Mouse (Mus musculus) liver, adult 2 months (tissue): ENCODE measurements around the gene Myh1. TPM values are rescaled to one million over a fixed set of nuclear protein-coding genes. Genes with fewer than 3 reads are reported as not detected.
A peak's percentile ranks its signal among the peaks of the same experiment; 100 is the strongest.

ENCODE experiments used
- DNase-seq: peaks from one replicate; pipeline ENCODE4 v3.0.0-alpha.2; 2011; ENCODE audit warnings: low read depth, low spot score; ENCODE audit errors: extremely low read depth
- H3K27ac ChIP-seq: fragments of 200-500 bp; replicated peaks from 2 replicates; pipeline ENCODE4 v1.5.1; 2012; ENCODE audit warnings: low read depth, mild to moderate bottlenecking, control low read depth, inconsistent platforms, low read length; ENCODE audit not compliant: insufficient read depth
- H3K27me3 ChIP-seq: fragments of 200-500 bp; 2 replicates; pipeline ENCODE4 v1.6.1; 2012; ENCODE audit warnings: mild to moderate bottlenecking, moderate library complexity, low read length, inconsistent platforms; ENCODE audit not compliant: control insufficient read depth, insufficient read depth
- H3K36me3 ChIP-seq: fragments of 200-500 bp; 2 replicates; pipeline ENCODE4 v1.6.1; 2012; ENCODE audit warnings: low read length, inconsistent platforms; ENCODE audit not compliant: control insufficient read depth, insufficient read depth
- H3K4me1 ChIP-seq: fragments of 200-500 bp; 2 replicates; pipeline ENCODE4 v1.6.1; 2011; ENCODE audit warnings: low read length; ENCODE audit not compliant: control insufficient read depth, insufficient read depth
- H3K4me3 ChIP-seq: fragments of 200-500 bp; 2 replicates; pipeline ENCODE4 v1.5.1; 2011; ENCODE audit warnings: low read depth, mild to moderate bottlenecking, control low read depth, low read length, moderate library complexity; ENCODE audit not compliant: insufficient read depth
- H3K79me2 ChIP-seq: fragments of 200-500 bp; 2 replicates; pipeline ENCODE4 v1.6.1; 2012; ENCODE audit warnings: inconsistent platforms, mild to moderate bottlenecking, low read length, moderate library complexity; ENCODE audit not compliant: control insufficient read depth, insufficient read depth
- H3K9ac ChIP-seq: fragments of 200-500 bp; 2 replicates; pipeline ENCODE4 v1.6.1; 2012; ENCODE audit warnings: low read depth, mild to moderate bottlenecking, control low read depth, inconsistent platforms, low read length
- CTCF ChIP-seq: fragments of 200-500 bp; IDR thresholded peaks from 2 replicates; pipeline ENCODE4 v1.5.1; 2011; ENCODE audit warnings: low read depth, low read length, control low read depth
- POLR2A ChIP-seq: fragments of 200-500 bp; IDR thresholded peaks from 2 replicates; pipeline ENCODE4 v1.6.1; 2011; ENCODE audit warnings: low read length, control low read depth; ENCODE audit not compliant: insufficient read depth; ENCODE audit errors: extremely low read depth
- WGBS: fragments of 180-500 bp; shearing (Covaris S2); methylation state at CpG from one replicate; pipeline ENCODE4 v1.1.7; 2018; 5-methylcytosine and 5-hydroxymethylcytosine counted together
- polyA plus RNA-seq: library from polyadenylated mRNA; depleted of rRNA; stranded (reverse); fragments of >200 nt; gene quantifications from 2 replicates; pipeline ENCODE4 v1.2.3, GENCODE M21; 2012
- total RNA-seq: library from RNA; depleted of rRNA; stranded (reverse); fragments of >200 nt; gene quantifications from 2 replicates; pipeline ENCODE4 v1.2.3, GENCODE M21; 2014

The Myh1 gene
- total and polyA plus RNA-seq, 2 experiments, result 3.2 TPM; not detected in 1

GRCm38 (mm10) chr11:67235639-67236358 lies 35.9 kb downstream of the Myh1 start:
- Histone ChIP-seq H3K4me1 (peaks cover 10% of the 10 kb centered on the region; the same call in 1 of the 2 replicates), H3K9ac (no peak overlapping the region), H3K27ac (no peak overlapping the region), H3K36me3 (no peaks in the 10 kb centered on the region), H3K27me3 (no peaks in the 10 kb centered on the region), H3K4me3 (no peak overlapping the region), H3K79me2 (no peaks in the 10 kb centered on the region)
- DNase-seq, result peak; percentile 54
- TF ChIP-seq POLR2A, result no peak
- TF ChIP-seq CTCF, result peak; percentile 38
- 59% methylated on average over 5 of the region's 5 CpGs for WGBS

GRCm38 (mm10) chr11:67236799-67237198 lies 36.9 kb downstream of the Myh1 start:
- no peak for DNase-seq
- Histone ChIP-seq H3K79me2 (no peaks in the 10 kb centered on the region), H3K27ac (no peak overlapping the region), H3K9ac (no peak overlapping the region), H3K27me3 (no peaks in the 10 kb centered on the region), H3K36me3 (no peaks in the 10 kb centered on the region), H3K4me3 (no peak overlapping the region), H3K4me1 (peaks cover 10% of the 10 kb centered on the region; the same call in 1 of the 2 replicates)
- TF ChIP-seq CTCF (no peak), POLR2A (no peak)
- 83% methylated on average over 9 of the region's 9 CpGs for WGBS

GRCm38 (mm10) chr11:67237481-67238079 lies 37.7 kb downstream of the Myh1 start, which contains the start of gene Myh4:
Gene Myh4, plus strand, starts transcription at chr11:67238029.
- peaks cover 10% of the 10 kb centered on the region; the same call in 1 of the 2 replicates for H3K4me1 ChIP-seq
- no peaks in the 10 kb centered on the region for H3K27me3 ChIP-seq
- H3K79me2 ChIP-seq, result no peaks in the 10 kb centered on the region
- TF ChIP-seq CTCF (no peak), POLR2A (no peak)
- 74% methylated on average over 5 of the region's 5 CpGs for WGBS
- no peaks in the 10 kb centered on the region for H3K36me3 ChIP-seq
- no peak within 1 kb of the TSS for H3K27ac ChIP-seq
- no peak for DNase-seq
- no peak within 1 kb of the TSS for H3K4me3 ChIP-seq
- H3K9ac ChIP-seq, result no peak within 1 kb of the TSS

- 89% methylated on average over 6 of the region's 6 CpGs for WGBS
- H3K4me1 ChIP-seq, result peaks cover 10% of the 10 kb centered on the region; the same call in 1 of the 2 replicates
- no peaks in the 10 kb centered on the region for H3K36me3 ChIP-seq
- H3K27ac ChIP-seq, result no peak overlapping the region
- no peak overlapping the region for H3K4me3 ChIP-seq
- no peak for DNase-seq
- no peak overlapping the region for H3K9ac ChIP-seq
- no peaks in the 10 kb centered on the region for H3K27me3 ChIP-seq
- H3K79me2 ChIP-seq, result no peaks in the 10 kb centered on the region
- TF ChIP-seq CTCF, result no peak
- no peak for TF ChIP-seq POLR2A
Measured at GRCm38 (mm10) chr11:67241051-67241450, 41.2 kb downstream of the Myh1 start.

GRCm38 (mm10) chr11:67253691-67254090 lies 53.8 kb downstream of the Myh1 start:
- WGBS, result 84% methylated on average over 4 of the region's 4 CpGs
- no peak for DNase-seq
- H3K27ac ChIP-seq, result no peak overlapping the region
- no peaks in the 10 kb centered on the region for H3K4me1 ChIP-seq
- no peaks in the 10 kb centered on the region for H3K79me2 ChIP-seq
- no peaks in the 10 kb centered on the region for H3K36me3 ChIP-seq
- no peaks in the 10 kb centered on the region for H3K27me3 ChIP-seq
- TF ChIP-seq POLR2A (no peak), CTCF (no peak)
- no peak overlapping the region for H3K9ac ChIP-seq
- H3K4me3 ChIP-seq, result no peak overlapping the region

- TF ChIP-seq CTCF, result no peak
- TF ChIP-seq POLR2A, result no peak
- 79% methylated on average over 7 of the region's 7 CpGs for WGBS
- no peaks in the 10 kb centered on the region for H3K4me1 ChIP-seq
- no peak overlapping the region for H3K4me3 ChIP-seq
- H3K36me3 ChIP-seq, result no peaks in the 10 kb centered on the region
- no peak overlapping the region for H3K9ac ChIP-seq
- no peaks in the 10 kb centered on the region for H3K79me2 ChIP-seq
- H3K27me3 ChIP-seq, result no peaks in the 10 kb centered on the region
- DNase-seq, result no peak
- no peak overlapping the region for H3K27ac ChIP-seq
Measured at GRCm38 (mm10) chr11:67257048-67257447, 57.2 kb downstream of the Myh1 start.
